ENCODE assay signal across 8 mouse cellular contexts in genomic region chr16:20805086-20805485, GRCm38 (mm10).
A peak's percentile ranks its signal among the peaks of the same experiment; 100 is the strongest.
DNase-seq lines count a peak whose midpoint lies in the region; ATAC-seq and TF ChIP-seq lines count a peak whose summit lies in the region.

No protein-coding gene starts in this region.

- no peak for TF ChIP-seq CTCF in heart, postnatal 0 days (IDR thresholded peaks at IDR 0.05; ENCODE audit: low read depth)
- no peak for TF ChIP-seq CTCF in brain, embryonic 14.5 days (IDR thresholded peaks at IDR 0.05; ENCODE audit: borderline replicate concordance, extremely low read depth, insufficient read depth, insufficient read length)

- 26% methylated on average over 6 of the region's 6 CpGs for WGBS in heart, postnatal 0 days
- whole genome bisulfite sequencing in hindbrain, embryonic 14.5 days, result 9% methylated on average over 6 of the region's 6 CpGs
- WGBS in midbrain, embryonic 14.5 days, result 5% methylated on average over 6 of the region's 6 CpGs

- no peak for DNase-seq in heart, postnatal 0 days (ENCODE audit: low spot score)
- DNase-seq in heart, postnatal 25 days (ENCODE audit: low spot score), result no peak
- peak; percentile 45 for DNase-seq in brain, embryonic 14.5 days (ENCODE audit: low read depth)
- no peak for DNase-seq in hindbrain, embryonic 14.5 days (ENCODE audit: low spot score)
- peak; percentile 42 for DNase-seq in midbrain, embryonic 14.5 days
- DNase-seq in ovary, adult 18-20 months (ENCODE audit: low spot score), result no peak
- DNase-seq in gastrocnemius, postnatal 4 days (ENCODE audit: low spot score in 2 of 2), result no peak
- DNase-seq in yolk sac, embryonic 10.5 days (ENCODE audit: low spot score), result no peak

- no peaks in the 10 kb centered on the region for H3K27me3 ChIP-seq in heart, postnatal 0 days (ENCODE audit: control insufficient read depth, insufficient read depth, low read length)
- no peaks in the 10 kb centered on the region for H3K27me3 ChIP-seq in hindbrain, embryonic 14.5 days (ENCODE audit: control insufficient read depth, insufficient read depth, low read length)
- H3K27me3 ChIP-seq in midbrain, embryonic 14.5 days (ENCODE audit: control insufficient read depth, insufficient read depth, low read length), result no peaks in the 10 kb centered on the region

- no peaks in the 10 kb centered on the region for H3K9me3 ChIP-seq in heart, postnatal 0 days (replicated peaks; ENCODE audit: control insufficient read depth, low read length)
- no peaks in the 10 kb centered on the region for H3K9me3 ChIP-seq in hindbrain, embryonic 14.5 days (ENCODE audit: control insufficient read depth, low read length)
- no peaks in the 10 kb centered on the region for H3K9me3 ChIP-seq in midbrain, embryonic 14.5 days (ENCODE audit: control insufficient read depth, low read length)

- H3K4me2 ChIP-seq in heart, postnatal 0 days (ENCODE audit: low read depth, low read length), result peak overlapping the region; percentile 66
- H3K4me2 ChIP-seq in hindbrain, embryonic 14.5 days (replicated peaks), result peak overlapping the region; percentile 58
- H3K4me2 ChIP-seq in midbrain, embryonic 14.5 days (ENCODE audit: low read length), result peak overlapping the region; percentile 61

- no peak for ATAC-seq in heart, postnatal 0 days (ENCODE audit: insufficient read depth, low read depth)
- 0 out of 2 replicates have a peak, but pooled peaks have one; percentile 4 for ATAC-seq in hindbrain, embryonic 14.5 days (ENCODE audit: low FRiP score)
- ATAC-seq in midbrain, embryonic 14.5 days (ENCODE audit: low FRiP score, low TSS enrichment), result no peak; the same call in 1 of the 2 replicates

- no peaks in the 10 kb centered on the region for H3K36me3 ChIP-seq in heart, postnatal 0 days (replicated peaks; ENCODE audit: control insufficient read depth, insufficient read depth, low read length)
- no peaks in the 10 kb centered on the region for H3K36me3 ChIP-seq in hindbrain, embryonic 14.5 days (replicated peaks; ENCODE audit: control insufficient read depth, insufficient read depth)
- H3K36me3 ChIP-seq in midbrain, embryonic 14.5 days (ENCODE audit: control insufficient read depth, insufficient read depth, low read length), result no peaks in the 10 kb centered on the region

- peak overlapping the region; percentile 39 for H3K4me3 ChIP-seq in heart, postnatal 0 days (ENCODE audit: low read depth, low read length)
- peak overlapping the region; percentile 32 for H3K4me3 ChIP-seq in hindbrain, embryonic 14.5 days (replicated peaks; ENCODE audit: low read length)
- H3K4me3 ChIP-seq in midbrain, embryonic 14.5 days (replicated peaks; ENCODE audit: low read depth, low read length), result peak overlapping the region; percentile 33; the same call in 1 of the 2 replicates

- TF ChIP-seq EP300 in heart, postnatal 0 days (IDR thresholded peaks at IDR 0.05; ENCODE audit: low read depth), result no peak

- intact Hi-C loops in heart, postnatal 25 days (cut with DNase I), result loop anchor here (2.0 to 10.0 kb wide), 3 partner anchors 270 to 580 kb away; no protein-coding TSS in a partner anchor

- H3K4me1 ChIP-seq in heart, postnatal 0 days (ENCODE audit: control insufficient read depth, insufficient read depth), result peaks cover 7% of the 10 kb centered on the region
- H3K4me1 ChIP-seq in hindbrain, embryonic 14.5 days (replicated peaks; ENCODE audit: control insufficient read depth, insufficient read depth, low read length), result 0 out of 2 replicates have a peak, but pooled peaks cover 7% of the 10 kb centered on the region
- 0 out of 2 replicates have a peak, but pooled peaks cover 7% of the 10 kb centered on the region for H3K4me1 ChIP-seq in midbrain, embryonic 14.5 days (ENCODE audit: control insufficient read depth, insufficient read depth, low read length)

- H3K27ac ChIP-seq in heart, postnatal 0 days (ENCODE audit: low read depth), result no peak overlapping the region
- no peak overlapping the region for H3K27ac ChIP-seq in hindbrain, embryonic 14.5 days
- H3K27ac ChIP-seq in midbrain, embryonic 14.5 days (replicated peaks; ENCODE audit: low read depth, low read length), result no peak overlapping the region

- no peak overlapping the region; the same call in 1 of the 2 replicates for H3K9ac ChIP-seq in heart, postnatal 0 days (replicated peaks; ENCODE audit: low read depth, low read length)
- peak overlapping the region; percentile 44; the same call in 1 of the 2 replicates for H3K9ac ChIP-seq in hindbrain, embryonic 14.5 days
- no peak overlapping the region; the same call in 1 of the 2 replicates for H3K9ac ChIP-seq in midbrain, embryonic 14.5 days (replicated peaks; ENCODE audit: low read length)

- TF ChIP-seq POLR2A in brain, embryonic 14.5 days (IDR thresholded peaks at IDR 0.05; ENCODE audit: borderline replicate concordance, extremely low read depth, insufficient read depth, insufficient read length, poor library complexity, severe bottlenecking), result no peak

Comparison
In these comparisons a context has a peak if more than half of its experiments do, and no peak if none do; other contexts are left out.
1. DNase-seq: peak in brain, embryonic 14.5 days (single experiment) and midbrain, embryonic 14.5 days (single experiment); none in heart, postnatal 0 days (single experiment), heart, postnatal 25 days (single experiment), hindbrain, embryonic 14.5 days (single experiment), ovary, adult 18-20 months (single experiment), gastrocnemius, postnatal 4 days (0 of 2) and yolk sac, embryonic 10.5 days (single experiment).
2. Peak in every context shown above with its lines, with median percentiles within 50 percentile points of each other: H3K4me2 ChIP-seq and H3K4me3 ChIP-seq.